Mouse (Mus musculus) c-Kit-positive CD71-positive TER-119-positive erythroid progenitor cells, embryonic 14.5 days (primary cell): ENCODE measurements around the gene Prrt2.

Source experiments
- DNase-seq: peaks from one replicate; pipeline ENCODE4 v3.0.0-alpha.2; 2013; ENCODE audit warnings: low spot score

Gene Prrt2

GRCm38 (mm10) chr7:127020901-127021562, at the start of gene Prrt2, which contains the start of gene Gm42742:
TSS of gene Prrt2 (minus strand) at chr7:127021211.
TSS of gene Gm42742 (minus strand) at chr7:127021097.
- no peak for DNase-seq

- no peak for DNase-seq
Measured at GRCm38 (mm10) chr7:127066317-127066716, 45.3 kb upstream of the Prrt2 start.

GRCm38 (mm10) chr7:127065538-127065937, 44.5 kb upstream of the Prrt2 start:
- DNase-seq = no peak

- DNase-seq = no peak
Measured at GRCm38 (mm10) chr7:127055026-127055585, 34.1 kb upstream of the Prrt2 start.

GRCm38 (mm10) chr7:127041851-127042672, 21.1 kb upstream of the Prrt2 start, which contains the start of gene Kif22:
TSS of gene Kif22 (minus strand) at chr7:127042471.
- peak; percentile 90 for DNase-seq

- DNase-seq = no peak
Measured at GRCm38 (mm10) chr7:127031244-127031643, 10.2 kb upstream of the Prrt2 start.

- DNase-seq = no peak
Measured at GRCm38 (mm10) chr7:127030172-127030571, 9.2 kb upstream of the Prrt2 start.

GRCm38 (mm10) chr7:127027885-127028284, 6.9 kb upstream of the Prrt2 start:
- DNase-seq = no peak

- DNase-seq = peak; percentile 99
Measured at GRCm38 (mm10) chr7:127026984-127027726, 6.1 kb upstream of the Prrt2 start, which contains the start of gene Maz. TSS of gene Maz (minus strand) at chr7:127027037.

GRCm38 (mm10) chr7:127026616-127026983, 5.6 kb upstream of the Prrt2 start:
- DNase-seq = no peak

- no peak for DNase-seq
Measured at GRCm38 (mm10) chr7:127026161-127026600, 5.2 kb upstream of the Prrt2 start.

- DNase-seq = no peak
Measured at GRCm38 (mm10) chr7:127025556-127026160, 4.6 kb upstream of the Prrt2 start.

- no peak for DNase-seq
Measured at GRCm38 (mm10) chr7:127024755-127025555, 3.9 kb upstream of the Prrt2 start.

GRCm38 (mm10) chr7:127023896-127024690, 3.1 kb upstream of the Prrt2 start:
- DNase-seq = no peak

- DNase-seq = no peak
Measured at GRCm38 (mm10) chr7:127023272-127023691, 2.3 kb upstream of the Prrt2 start.

- DNase-seq = no peak
Measured at GRCm38 (mm10) chr7:127022528-127023271, 1.7 kb upstream of the Prrt2 start.

- DNase-seq = no peak
Measured at GRCm38 (mm10) chr7:127021563-127022527, 834 bp upstream of the Prrt2 start.

GRCm38 (mm10) chr7:127020491-127020890, 520 bp downstream of the Prrt2 start:
- DNase-seq = no peak
